Mouse (Mus musculus) heart, adult 18-20 months (tissue): Measurements from ENCODE around the gene Zbtb8os. TPM values are rescaled to one million over a fixed set of nuclear protein-coding genes. Genes with fewer than 3 reads are reported as not detected.

Source experiments
- total RNA-seq, 2 experiments: library from RNA; stranded (reverse); gene quantifications; 2 replicates each; pipeline ENCODE4 v1.2.3; 2021

Gene Zbtb8os
- total RNA-seq, 2 experiments from 2014 or later = 22.4 to 30.2 TPM

Other genes starting within 250 kb of the Zbtb8os start
- not detected for gene Tmem54, start 230.1 kb upstream of the Zbtb8os start, total RNA-seq
- under 1 TPM in 1 of 2 experiments, not detected in 1; 0.18 TPM for gene Hpca, start 213.7 kb upstream of the Zbtb8os start, total RNA-seq
- gene Fndc5, start 198.7 kb upstream of the Zbtb8os start, total RNA-seq = 100 to 1,000 TPM; 312 to 343 TPM
- 1 to 10 TPM; 8.4 to 9.2 TPM for gene S100pbp, start 146.0 kb upstream of the Zbtb8os start, total RNA-seq
- gene Yars, start 145.9 kb upstream of the Zbtb8os start, total RNA-seq = 10 to 100 TPM; 25.6 to 33.4 TPM
- gene C77080, start 74.3 kb upstream of the Zbtb8os start, total RNA-seq = 1 to 10 TPM; 2.6 to 3.0 TPM
- gene Sync, start 48.1 kb upstream of the Zbtb8os start, total RNA-seq = 10 to 100 TPM; 18.9 to 24.9 TPM
- gene Rbbp4, start 325 bp upstream of the Zbtb8os start, total RNA-seq = 10 to 100 TPM; 74.1 to 78.0 TPM
- 1 to 10 TPM; 2.9 to 3.0 TPM for gene Zbtb8a, start 42.4 kb downstream of the Zbtb8os start, total RNA-seq
- gene Zbtb8b, start 105.2 kb downstream of the Zbtb8os start, total RNA-seq = under 1 TPM in 1 of 2 experiments, not detected in 1; 0.69 TPM
- 10 to 100 TPM; 46.7 to 49.1 TPM for gene Bsdc1, start 125.9 kb downstream of the Zbtb8os start, total RNA-seq
- gene Tssk3, start 155.3 kb downstream of the Zbtb8os start, total RNA-seq = not detected
- under 1 TPM in 1 of 2 experiments, not detected in 1; 0.57 TPM for gene Fam229a, start 155.5 kb downstream of the Zbtb8os start, total RNA-seq
- gene Marcksl1, start 177.9 kb downstream of the Zbtb8os start, total RNA-seq = 1 to 10 TPM; 4.5 to 4.7 TPM
- 10 to 100 TPM; 12.5 to 17.5 TPM for gene Hdac1, start 207.0 kb downstream of the Zbtb8os start, total RNA-seq
- 1 to 10 TPM in 1 of 2 experiments, under 1 TPM in 1; 0.32 to 5.0 TPM for gene Lck, start 237.9 kb downstream of the Zbtb8os start, total RNA-seq
- under 1 TPM in 1 of 2 experiments, not detected in 1; 0.44 TPM for gene Fam167b, start 242.9 kb downstream of the Zbtb8os start, total RNA-seq